8 mouse cellular contexts compared by ENCODE assay signal in the genomic region with DNA sequence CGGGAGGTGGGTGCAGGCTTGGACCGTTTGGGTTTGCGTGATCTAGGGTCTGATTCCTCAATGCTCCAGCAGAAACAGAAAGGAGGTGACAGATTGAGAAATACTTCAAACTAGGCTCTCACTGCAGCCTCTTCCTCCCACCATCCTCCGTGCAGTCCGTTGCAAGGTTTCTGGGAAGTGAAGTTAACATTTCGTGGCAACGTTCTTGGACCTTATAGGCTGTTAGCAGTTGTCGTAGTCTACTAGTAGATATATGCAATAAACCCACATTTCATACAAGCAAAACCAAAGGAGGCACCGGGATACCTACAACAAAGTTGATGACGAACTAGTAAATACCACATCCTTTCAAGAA. TPM values are rescaled to one million over a fixed set of nuclear protein-coding genes. Genes with fewer than 3 reads are reported as not detected.
DNase-seq lines count a peak whose midpoint lies in the region; ATAC-seq lines count a peak whose summit lies in the region.

No protein-coding gene starts in this region.

- intact Hi-C loops in heart, postnatal 36 days (cut with DNase I) = loop anchor here (5.0 to 10.0 kb wide), 3 partner anchors 160 to 707 kb away; a partner anchor contains a TSS

- peak overlapping the region; percentile 90 for H3K4me2 ChIP-seq in heart, embryonic 16.5 days (ENCODE audit: low read depth, low read length)

- H3K4me1 ChIP-seq in heart, embryonic 16.5 days (ENCODE audit: control insufficient read depth, insufficient read depth, low read length) = peaks cover 20% of the 10 kb centered on the region
- H3K4me1 ChIP-seq in hindbrain, embryonic 10.5 days (replicated peaks) = peaks cover 20% of the 10 kb centered on the region

- ATAC-seq in heart, embryonic 16.5 days (replicated peaks; ENCODE audit: extremely low read depth, insufficient read depth, low FRiP score) = no peak
- peak; percentile 45; the same call in 1 of the 2 replicates for ATAC-seq in megakaryocyte, adult 5-6 weeks (ENCODE audit: poor library complexity, severe bottlenecking)

- peak overlapping the region; percentile 95 for H3K4me3 ChIP-seq in heart, embryonic 16.5 days (ENCODE audit: low read length)
- peak overlapping the region; percentile 80 for H3K4me3 ChIP-seq in hindbrain, embryonic 10.5 days

- peak overlapping the region; percentile 73 for H3K27ac ChIP-seq in heart, embryonic 16.5 days (ENCODE audit: low read length)
- peak overlapping the region; percentile 97 for H3K27ac ChIP-seq in hindbrain, embryonic 10.5 days

- H3K27me3 ChIP-seq in heart, embryonic 16.5 days (ENCODE audit: control insufficient read depth, insufficient read depth, low read length) = no peaks in the 10 kb centered on the region
- no peaks in the 10 kb centered on the region for H3K27me3 ChIP-seq in hindbrain, embryonic 10.5 days (ENCODE audit: insufficient read depth, poor library complexity, severe bottlenecking)

- peak overlapping the region; percentile 91 for H3K9ac ChIP-seq in heart, embryonic 16.5 days (ENCODE audit: low read length)

- no peak for DNase-seq in heart, postnatal 36 days
- DNase-seq in MEL-GATA-1-ER (ENCODE audit: extremely low read depth, low read depth) = peak; percentile 63
- DNase-seq in hindbrain, embryonic 10.5 days (ENCODE audit: low spot score) = no peak
- no peak for DNase-seq in right cerebral cortex, postnatal 25 days
- DNase-seq in urinary bladder, postnatal 14 days (ENCODE audit: low spot score) = no peak
- DNase-seq in cerebellum, postnatal 36 days = no peak

- H3K9me3 ChIP-seq in heart, embryonic 16.5 days (replicated peaks; ENCODE audit: control insufficient read depth, low read length) = no peaks in the 10 kb centered on the region
- no peaks in the 10 kb centered on the region for H3K9me3 ChIP-seq in hindbrain, embryonic 10.5 days

- 2% methylated on average over 10 of the region's 10 CpGs for WGBS in heart, embryonic 16.5 days
- WGBS in hindbrain, embryonic 10.5 days = 2% methylated on average over 10 of the region's 10 CpGs

- H3K36me3 ChIP-seq in heart, embryonic 16.5 days (ENCODE audit: control insufficient read depth, insufficient read depth) = peaks cover 10% of the 10 kb centered on the region
- H3K36me3 ChIP-seq in hindbrain, embryonic 10.5 days = peaks cover 24% of the 10 kb centered on the region

RNA-seq across cellular contexts. Expression of a gene that starts 0.8 kb away (rescaled TPM):
- polyA plus RNA-seq in heart, embryonic 16.5 days (2015; fragmentation: Nextera tagmentation; extraction: Ambion mirVana) = 43.4 and 51.6 TPM in 2 replicates
- total RNA-seq in heart, postnatal 36 days (2021) = 10 to 100 TPM; 32.9 to 34.7 TPM
- 89.5 and 109 TPM in 2 replicates for polyA plus RNA-seq in hindbrain, embryonic 10.5 days (2016; fragmentation: Nextera tagmentation; extraction: Ambion mirVana)
- total RNA-seq in megakaryocyte, adult 5-6 weeks (2015) = 27.7 and 32.5 TPM in 2 replicates
- 40.7 and 49.6 TPM in 2 replicates for total RNA-seq in megakaryocyte, adult 5-6 weeks (2017)

RNA-seq across cellular contexts. Expression of a gene that starts 30.2 kb away (rescaled TPM):
- 18.3 and 23.2 TPM in 2 replicates for polyA plus RNA-seq in heart, embryonic 16.5 days (2015; fragmentation: Nextera tagmentation; extraction: Ambion mirVana)
- total RNA-seq in heart, postnatal 36 days (2021) = 10 to 100 TPM in 1 of 2 experiments, 1 to 10 TPM in 1; 9.8 to 11.8 TPM
- 25.8 and 31.0 TPM in 2 replicates for polyA plus RNA-seq in hindbrain, embryonic 10.5 days (2016; fragmentation: Nextera tagmentation; extraction: Ambion mirVana)
- 9.2 and 13.9 TPM in 2 replicates for total RNA-seq in megakaryocyte, adult 5-6 weeks (2015)
- total RNA-seq in megakaryocyte, adult 5-6 weeks (2017) = 13.6 and 16.4 TPM in 2 replicates

RNA-seq across cellular contexts. Expression of a gene that starts 45.3 kb away (rescaled TPM):
- polyA plus RNA-seq in heart, embryonic 16.5 days (2015; fragmentation: Nextera tagmentation; extraction: Ambion mirVana) = 59.3 and 70.6 TPM in 2 replicates
- 10 to 100 TPM; 35.2 to 35.6 TPM for total RNA-seq in heart, postnatal 36 days (2021)
- 102 and 103 TPM in 2 replicates for polyA plus RNA-seq in hindbrain, embryonic 10.5 days (2016; fragmentation: Nextera tagmentation; extraction: Ambion mirVana)
- 56.0 and 56.7 TPM in 2 replicates for total RNA-seq in megakaryocyte, adult 5-6 weeks (2015)
- total RNA-seq in megakaryocyte, adult 5-6 weeks (2017) = 44.9 and 52.2 TPM in 2 replicates

RNA-seq across cellular contexts. Expression of a gene that starts 53.1 kb away (rescaled TPM):
- 73.5 and 86.5 TPM in 2 replicates for polyA plus RNA-seq in heart, embryonic 16.5 days (2015; fragmentation: Nextera tagmentation; extraction: Ambion mirVana)
- total RNA-seq in heart, postnatal 36 days (2021) = 10 to 100 TPM; 67.7 to 70.0 TPM
- polyA plus RNA-seq in hindbrain, embryonic 10.5 days (2016; fragmentation: Nextera tagmentation; extraction: Ambion mirVana) = 78.9 and 79.2 TPM in 2 replicates
- 66.9 and 72.9 TPM in 2 replicates for total RNA-seq in megakaryocyte, adult 5-6 weeks (2015)
- 79.8 and 91.7 TPM in 2 replicates for total RNA-seq in megakaryocyte, adult 5-6 weeks (2017)
